Mouse (Mus musculus) gastrocnemius, postnatal 4 days (tissue): ENCODE data around the gene H2-DMa. TPM values are rescaled to one million over a fixed set of nuclear protein-coding genes. Genes with fewer than 3 reads are reported as not detected.
"Not testable (repeated sequence)": the region's sequence is repeated elsewhere in the genome, so short reads cannot be mapped to it uniquely, and the experiment has no call there.

ENCODE experiments used
- DNase-seq, 2 experiments: peaks; one replicate each; pipeline ENCODE4 v3.0.0; 2021 to 2022; ENCODE audit warnings: low spot score in 2 of 2, mixed read lengths in 2 of 2
- total RNA-seq, 2 experiments: library from RNA; stranded (reverse); gene quantifications; 2 replicates each; pipeline ENCODE4 v1.2.3; 2021

Gene H2-DMa
- total RNA-seq, 2 experiments from 2014 or later = 7.6 to 8.7 TPM

DNA sequence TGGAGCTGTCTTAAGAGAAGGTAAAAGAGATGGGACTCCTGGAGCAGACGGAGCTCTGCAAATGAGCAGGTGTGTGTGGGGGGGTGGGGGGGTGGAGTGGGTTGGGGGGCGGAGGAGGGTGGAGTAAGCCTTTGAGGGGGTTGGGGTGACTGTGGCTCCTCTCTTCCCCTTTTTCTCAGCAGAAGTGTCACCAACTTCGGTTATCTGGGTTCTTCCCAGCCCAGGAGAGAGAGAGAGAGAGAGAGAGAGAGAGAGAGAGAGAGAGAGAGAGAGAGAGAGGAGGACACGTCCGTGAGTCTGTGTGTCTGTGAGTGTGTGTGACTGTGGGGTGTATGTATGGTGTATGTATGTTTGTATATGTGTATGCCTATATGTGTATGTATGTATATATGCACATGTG lies 24.1 kb downstream of the H2-DMa start:
- DNase-seq = no peak

DNA sequence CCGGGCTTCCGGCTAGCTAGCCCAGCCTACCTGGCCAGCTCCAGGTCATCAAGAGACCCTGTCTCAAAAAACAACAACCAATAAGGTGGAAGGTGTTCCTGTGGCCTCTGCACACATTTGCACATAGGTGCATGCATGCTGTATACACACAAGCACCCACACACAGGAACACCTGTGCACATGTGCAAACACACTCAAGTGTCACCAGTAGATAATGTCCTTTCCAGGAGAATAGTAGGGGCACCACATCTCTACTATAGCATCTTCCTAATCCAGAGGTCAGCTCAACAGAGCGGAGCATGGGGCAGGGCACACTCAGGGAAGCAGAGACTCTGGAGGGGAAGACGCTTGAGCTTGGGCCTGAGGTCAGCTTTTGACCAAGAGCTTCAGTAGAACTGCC lies 24.9 kb downstream of the H2-DMa start:
- DNase-seq = not testable (repeated sequence)

DNA sequence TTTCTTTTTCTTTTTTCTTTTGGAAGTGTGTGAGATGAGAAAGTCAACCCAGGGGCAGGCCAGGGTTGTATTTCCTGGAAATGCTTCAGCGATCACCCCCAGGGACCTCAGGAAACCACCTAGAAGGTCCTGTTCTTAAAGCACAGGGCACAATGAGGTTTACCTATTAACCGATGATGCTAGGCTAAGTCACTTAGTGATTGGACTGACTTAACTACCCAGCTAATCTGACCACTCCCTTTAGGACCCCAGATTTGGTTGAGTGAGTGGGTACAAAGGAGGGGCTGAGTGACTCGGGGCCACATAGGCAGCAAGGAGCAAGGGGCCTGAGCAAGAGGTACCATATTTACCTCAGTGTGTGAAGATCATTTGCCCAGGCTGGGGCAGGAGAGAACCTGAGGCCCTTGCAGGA lies 25.6 kb downstream of the H2-DMa start:
- DNase-seq = no peak

DNA sequence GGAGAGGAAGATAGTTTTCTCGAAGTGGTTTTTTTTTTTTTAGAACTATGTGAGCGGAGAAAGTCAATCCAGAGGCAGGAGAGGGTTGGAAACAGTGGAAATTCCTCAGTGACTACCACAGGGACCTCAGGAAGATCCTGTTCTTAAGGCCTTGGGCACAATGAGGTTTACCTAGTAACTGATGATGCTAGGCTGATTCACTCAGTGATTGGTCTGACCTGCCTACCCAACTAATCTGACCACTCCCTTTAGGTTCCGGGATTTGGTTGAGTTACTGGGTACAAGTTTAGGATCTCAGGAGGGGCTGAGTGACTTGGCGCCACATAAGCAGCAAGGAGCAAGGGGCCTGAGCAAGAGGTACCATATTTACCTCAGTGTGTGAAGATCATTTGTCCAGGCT lies 33.6 kb downstream of the H2-DMa start, which contains the start of gene H2-DMb1:
Gene H2-DMb1 (plus strand): TSS at position 150 of the 400 bp plus-strand sequence.
- no peak for DNase-seq

DNA sequence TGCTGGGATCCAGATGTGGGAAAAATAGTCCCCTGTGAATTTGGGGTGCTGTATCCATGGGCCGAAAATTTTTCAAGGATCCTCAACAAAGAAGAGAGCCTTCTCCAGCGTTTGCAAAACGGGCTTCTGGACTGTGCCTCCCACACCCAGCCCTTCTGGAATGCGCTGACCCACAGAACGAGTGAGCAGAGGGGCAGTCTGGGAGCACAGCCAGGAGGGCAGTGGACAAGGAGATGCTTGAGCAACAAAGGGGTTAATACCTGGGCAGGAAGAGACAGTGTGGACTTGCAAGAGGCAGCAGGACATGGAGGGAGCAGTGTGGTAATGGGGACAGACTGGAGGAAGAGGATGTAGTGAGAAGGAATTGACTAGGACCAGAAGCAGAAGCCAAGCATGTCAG lies 36.2 kb downstream of the H2-DMa start:
- no peak for DNase-seq

DNA sequence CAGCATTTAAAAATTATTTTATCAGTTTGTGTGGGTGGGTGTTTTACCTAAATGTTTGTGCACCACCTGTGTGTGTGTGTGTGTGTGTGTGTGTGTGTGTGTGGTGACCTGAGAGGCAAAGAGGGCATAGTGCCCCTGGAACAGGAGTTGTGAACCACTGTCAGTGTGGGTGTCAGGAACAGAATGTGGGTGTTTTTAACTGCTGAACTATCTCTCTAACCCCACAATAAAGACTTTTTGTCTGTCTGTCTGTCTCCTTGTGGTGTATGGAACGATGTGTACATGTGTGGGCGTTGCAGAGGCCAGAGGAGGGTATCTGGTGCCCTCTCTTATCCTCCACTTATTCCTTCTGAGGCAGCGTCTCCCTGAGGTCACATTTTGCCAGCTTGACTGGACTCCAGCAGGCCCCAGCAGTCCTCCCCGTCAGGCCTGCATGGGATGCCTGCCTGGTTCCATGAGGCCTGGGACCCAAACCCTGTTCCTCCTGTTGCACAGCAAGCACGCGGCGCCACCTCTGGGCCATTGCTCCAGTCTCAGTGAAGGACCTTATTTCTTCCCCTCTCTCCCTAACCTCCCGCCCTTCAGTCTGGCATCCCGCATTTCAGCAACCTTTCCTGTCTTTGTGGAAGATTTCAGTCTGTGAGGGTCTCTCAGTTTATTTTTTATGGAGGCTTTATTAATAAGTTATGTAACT lies 45.0 kb downstream of the H2-DMa start:
- no peak for DNase-seq

DNA sequence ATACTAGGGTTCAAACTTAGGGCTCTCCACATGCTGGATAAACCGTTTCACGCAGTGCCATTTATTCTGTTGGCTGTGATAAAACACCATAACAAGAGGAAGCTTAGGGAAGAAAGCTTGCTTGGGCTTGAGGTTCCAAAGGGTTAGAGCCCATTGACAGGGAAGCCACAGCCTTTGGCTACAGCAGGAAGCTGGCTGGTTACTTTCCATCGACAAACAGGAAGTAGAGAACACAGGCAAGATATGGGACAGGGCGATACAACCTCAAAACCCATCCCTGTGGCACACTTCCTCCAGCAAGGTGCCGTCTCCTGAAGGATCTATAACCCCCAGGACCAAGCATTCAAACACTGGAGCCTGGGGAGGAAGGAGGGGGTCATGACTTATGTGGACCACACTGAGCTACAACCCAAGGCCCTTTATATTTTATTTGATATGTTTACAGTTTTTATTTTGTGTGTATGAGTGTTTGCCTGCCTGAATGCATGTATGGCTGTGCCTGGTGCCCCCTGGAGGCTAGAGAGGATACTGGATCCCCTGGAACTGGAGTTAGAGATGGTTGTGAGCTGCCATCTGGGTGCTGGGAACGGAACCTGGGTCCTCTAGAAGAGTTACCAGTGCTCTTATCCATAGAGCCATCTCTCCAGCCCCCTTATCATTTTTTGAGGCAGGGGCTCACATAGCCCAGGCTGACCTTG lies 45.8 kb downstream of the H2-DMa start:
- DNase-seq = no peak

DNA sequence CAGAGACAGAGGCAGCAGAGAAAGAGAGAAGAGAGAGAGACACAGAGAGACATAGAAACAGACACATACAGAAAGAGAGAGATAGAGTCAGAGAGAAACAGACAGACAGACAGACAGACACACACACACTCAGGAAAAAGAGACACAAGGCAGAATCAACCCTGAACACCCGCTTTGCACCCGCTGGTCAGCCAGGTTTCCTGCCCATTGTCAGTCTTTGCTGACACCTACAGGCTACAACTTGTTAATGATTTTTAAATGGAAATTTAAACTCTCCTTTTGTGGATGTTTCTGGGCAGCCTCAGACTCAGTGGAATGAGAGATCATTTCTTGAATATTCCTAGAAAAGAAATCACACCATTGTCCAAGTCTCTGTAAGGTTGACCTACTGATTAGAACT lies 49.9 kb downstream of the H2-DMa start:
- DNase-seq = peak in 1 of 2 experiments; percentile 37

DNA sequence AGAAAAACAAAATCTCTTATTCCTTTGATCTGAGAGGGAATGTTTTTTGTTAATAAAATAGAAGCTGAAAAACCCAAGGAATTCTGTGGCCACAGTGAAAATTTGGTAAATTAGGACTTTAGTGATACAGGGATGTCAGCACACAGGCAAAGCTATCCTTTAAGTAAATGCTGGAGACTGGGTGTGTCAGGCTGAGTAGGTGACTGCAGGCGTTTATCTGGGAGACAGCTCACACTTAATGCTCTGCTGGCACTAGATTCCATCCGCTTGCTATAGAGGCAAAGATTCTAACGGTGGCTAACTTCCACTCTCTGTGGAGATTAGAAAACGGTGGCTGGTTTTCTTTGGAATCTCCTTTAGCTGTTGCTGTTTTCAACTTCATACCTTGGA lies 51.1 kb downstream of the H2-DMa start:
- no peak for DNase-seq

DNA sequence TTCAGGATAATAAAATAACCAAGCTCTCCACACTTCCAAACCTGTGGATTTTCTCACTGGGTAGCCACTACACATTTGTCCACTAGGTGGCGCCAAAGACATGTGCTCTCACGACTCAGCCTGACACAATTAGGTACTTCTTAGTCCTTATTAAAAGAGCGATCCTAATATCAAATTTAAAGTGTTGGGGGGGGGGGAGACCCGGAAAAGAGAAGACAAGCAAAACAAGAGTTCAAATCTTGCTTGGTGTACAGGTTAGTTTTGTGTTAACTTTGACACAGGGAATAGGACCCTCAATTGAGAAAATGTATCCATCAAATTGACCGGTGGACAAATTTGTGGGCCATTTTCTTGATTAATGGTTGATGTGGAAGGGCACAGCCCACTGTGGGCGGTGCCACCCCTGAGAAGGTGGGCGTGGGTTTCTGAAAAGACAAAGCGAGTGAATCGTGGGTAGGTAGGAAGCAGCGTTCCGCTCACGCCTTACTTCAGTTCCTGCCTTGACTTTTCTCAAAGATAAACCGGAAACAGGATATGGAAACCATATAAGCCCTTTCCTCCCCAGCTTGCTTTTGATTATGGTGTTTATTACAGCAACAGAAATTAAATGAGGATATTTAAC lies 51.6 kb downstream of the H2-DMa start:
- DNase-seq = peak; percentile 66 to 71

DNA sequence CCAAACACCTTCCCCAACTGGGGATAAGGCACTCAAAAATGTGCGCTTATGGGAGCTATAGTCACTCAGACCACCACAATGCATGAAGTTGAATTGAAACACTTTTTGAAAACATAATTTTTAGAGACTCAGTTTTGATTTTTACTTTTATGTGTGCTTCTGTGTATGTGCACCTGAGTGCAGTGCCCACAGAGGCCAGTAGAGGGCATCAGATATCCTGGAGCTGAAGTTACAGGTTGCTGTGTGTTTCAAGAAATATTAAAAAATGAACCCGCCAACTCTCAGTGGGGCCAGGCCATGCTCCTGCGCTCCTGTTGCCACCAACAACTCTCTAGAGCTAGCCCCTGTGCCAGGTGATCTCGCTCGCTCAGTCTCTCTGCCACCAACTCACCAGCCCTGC lies 53.2 kb downstream of the H2-DMa start:
- no peak for DNase-seq

DNA sequence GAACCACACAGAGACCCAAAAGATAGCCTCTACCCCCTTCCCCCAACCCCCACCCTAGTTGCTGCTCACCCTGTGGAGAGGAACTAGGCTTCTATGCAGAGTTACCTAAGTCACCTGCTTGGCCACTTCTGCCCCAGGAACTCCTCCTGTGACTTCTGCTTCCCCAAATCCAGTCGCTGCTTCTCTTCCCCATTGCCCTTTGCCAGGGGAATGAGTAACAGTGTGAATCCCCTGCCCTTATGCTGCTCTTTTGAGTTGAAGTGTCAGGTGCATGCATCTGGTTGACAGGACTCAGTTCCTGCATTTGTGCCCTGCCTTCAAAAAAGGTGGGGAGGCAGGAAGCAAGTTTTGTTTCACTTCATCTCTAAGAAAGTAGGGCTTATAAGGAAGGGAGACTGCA lies 54.7 kb downstream of the H2-DMa start:
- DNase-seq = no peak

DNA sequence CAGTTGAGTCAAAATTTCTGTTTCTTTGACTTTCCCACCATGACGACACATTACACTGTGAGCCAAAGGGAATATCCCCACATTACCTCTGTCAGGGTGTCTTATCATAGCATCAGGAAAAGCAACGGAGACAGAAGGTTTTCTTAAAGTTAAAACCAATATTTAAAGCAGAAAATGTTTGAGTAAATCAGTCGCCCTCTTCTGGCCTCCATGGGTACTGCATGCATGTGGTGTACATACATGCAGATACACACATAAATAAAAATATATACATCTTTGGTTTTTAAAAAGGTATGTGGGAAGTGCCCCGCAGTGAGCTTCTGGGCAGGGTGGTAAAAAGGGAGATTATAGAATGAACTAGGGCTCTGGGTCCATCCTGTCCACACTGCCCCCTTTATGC lies 57.8 kb downstream of the H2-DMa start:
- no peak for DNase-seq

DNA sequence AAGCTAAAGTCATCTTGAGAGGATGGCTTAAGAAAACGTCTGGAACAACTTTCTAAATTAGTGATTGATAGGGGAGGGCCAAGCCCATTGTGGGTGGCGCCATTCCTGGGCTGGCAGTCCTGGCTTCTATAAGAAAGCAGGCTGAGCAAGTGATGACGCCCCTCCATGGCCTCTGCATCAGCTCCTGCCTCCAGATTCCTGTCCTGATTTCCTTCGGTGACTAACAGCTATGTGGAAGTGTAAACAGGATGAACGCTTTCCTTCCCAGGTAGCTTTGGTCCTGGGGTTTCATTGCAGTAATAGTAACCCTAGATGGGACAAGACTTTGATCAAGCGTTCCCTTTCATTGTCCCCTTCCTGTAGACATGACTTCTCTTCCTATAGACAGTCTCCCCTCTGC lies 59.7 kb downstream of the H2-DMa start:
- DNase-seq = no peak

DNA sequence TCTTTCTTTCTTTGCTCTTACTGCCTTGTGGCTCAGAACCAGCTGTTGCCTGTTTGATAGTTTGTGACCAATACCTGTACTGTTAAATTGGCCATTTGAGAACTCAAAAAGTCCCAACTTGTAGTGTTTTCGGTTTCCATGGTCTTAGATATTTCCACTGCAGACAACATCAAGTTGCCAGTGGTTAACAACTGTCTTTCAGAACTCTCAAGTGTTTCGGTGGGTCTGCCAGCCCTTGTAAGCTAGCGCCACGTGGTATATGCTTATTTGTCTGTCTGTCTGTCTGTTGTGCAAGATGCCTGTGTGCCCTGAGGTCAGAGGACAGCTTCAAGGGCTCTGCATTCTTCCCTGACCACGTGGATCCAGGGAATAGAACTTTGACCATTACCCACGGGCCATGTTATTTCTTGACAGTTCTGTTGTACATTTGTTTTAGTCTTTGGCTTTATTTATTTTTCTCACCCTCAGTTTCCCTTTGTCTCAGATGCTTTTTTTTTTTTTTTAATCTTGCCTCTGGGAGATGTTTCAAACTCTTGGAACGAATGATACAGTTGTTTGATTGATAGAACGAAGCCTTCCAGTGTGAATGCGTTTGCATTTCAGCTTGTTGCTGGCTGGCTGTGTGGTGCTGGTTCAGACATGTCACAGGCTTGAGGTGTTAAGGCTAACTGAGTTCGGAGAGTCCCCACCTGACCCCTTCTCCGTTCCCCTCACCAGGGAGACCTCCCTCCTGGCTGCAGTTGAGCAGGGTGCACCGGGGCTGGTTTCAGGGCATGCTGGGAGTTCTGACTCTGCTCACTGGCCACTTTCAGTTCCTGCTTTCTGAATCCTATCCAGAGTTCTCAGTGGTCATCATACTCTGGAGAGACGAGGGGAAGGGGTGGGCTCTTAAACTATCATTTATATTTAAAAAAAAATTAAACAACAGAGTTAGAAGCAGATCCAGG lies 60.8 kb downstream of the H2-DMa start:
- DNase-seq = no peak

DNA sequence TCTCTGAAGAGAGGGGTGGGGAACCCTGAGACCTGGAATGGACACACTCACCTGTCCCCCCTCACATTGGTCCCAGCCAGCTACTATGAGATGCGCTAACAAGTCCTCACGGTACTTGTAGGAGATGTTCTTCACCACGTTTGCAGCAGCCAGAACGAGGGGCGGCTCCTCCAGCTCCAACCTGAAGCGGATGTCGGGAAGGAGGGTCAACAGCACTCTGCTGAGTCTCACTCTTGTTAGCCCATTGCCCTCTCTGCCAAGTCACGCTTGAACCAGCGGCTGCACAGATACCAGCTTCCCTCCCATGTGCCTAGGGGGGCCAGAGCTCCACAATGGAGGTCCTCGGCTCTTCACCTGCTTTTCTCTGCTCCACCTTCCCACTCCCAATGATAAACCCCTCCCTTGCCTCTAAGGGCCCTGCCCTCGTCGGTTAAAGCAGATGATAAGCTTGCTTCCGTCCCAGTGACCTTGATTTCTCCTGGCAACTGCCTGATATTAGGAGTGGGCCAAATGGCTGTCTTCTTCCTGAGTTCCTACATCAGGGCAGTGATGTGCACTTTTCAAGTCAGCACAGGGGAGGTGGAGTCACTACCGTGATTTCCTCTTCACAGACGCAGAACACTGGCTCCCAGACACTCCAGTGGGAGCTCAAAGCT lies 64.4 kb downstream of the H2-DMa start:
- no peak for DNase-seq

DNA sequence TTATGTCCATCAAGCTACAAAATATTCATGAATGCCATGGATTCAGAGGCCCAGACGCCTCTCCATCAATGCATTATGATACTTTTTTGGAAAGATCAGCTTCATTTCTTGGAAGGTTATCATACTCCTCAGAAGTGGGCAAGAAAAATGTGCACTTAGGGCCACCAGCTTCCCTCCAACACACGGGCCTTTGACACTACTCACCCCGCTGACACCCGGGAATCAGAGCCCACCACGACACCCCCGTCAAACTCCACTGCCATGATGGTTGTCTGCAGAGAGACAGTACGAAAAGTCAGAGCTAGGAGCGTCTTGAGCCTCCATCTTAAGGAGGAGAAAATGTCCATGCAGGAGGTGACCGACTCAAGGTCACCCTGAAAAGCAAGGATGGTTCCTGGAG lies 66.2 kb downstream of the H2-DMa start:
- DNase-seq = no peak

DNA sequence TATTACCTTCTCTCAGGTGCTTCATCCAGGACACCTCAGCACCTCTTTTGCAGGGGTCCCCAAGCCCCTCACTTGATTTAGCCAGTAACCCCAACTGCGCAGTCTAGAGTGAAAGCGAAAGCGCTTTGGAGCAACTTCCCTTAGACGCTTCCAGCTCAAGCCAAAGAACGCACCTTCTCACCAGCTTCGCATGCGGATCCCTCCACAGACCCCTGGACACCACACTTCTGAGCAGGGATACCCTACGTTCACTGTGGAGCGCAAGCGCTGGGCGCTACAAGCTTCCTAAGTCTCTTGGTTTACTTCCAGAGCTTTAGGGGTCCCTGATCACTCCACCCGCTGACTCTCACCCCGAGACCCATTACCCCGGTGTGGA lies 67.5 kb downstream of the H2-DMa start:
- no peak for DNase-seq

DNA sequence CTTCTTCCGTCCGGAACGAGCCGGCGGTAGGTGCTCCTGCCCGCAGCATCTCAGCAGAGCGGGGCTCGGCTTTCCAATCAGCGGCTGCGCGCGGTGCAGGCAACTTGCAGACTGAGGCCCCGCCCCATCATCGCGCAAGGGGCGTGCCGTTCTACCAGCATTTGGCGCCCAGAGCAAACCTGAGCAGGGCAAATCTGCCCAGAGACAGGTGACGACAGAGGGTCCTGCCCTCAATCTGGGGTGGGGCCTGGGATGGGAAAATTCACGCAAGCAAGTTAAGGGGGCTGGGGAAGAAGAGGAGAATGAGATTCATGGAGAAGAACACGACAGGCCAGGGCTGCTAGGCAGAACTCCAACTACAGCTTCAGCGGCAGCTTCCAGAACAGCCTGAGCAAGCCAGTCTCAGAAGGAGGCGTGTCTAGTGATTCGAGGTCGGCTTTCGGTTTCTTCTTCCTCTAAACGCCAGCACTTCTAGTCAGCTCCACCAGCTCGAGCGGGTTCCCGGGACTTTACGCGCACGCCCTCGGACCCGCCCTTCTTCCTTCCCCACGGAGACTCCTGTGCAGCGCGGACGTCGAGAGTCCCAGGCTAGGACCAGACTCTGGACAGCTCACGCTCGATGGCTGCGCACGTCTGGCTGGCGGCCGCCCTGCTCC lies 68.0 kb downstream of the H2-DMa start, which contains the start of the genes Tap1 and Psmb9:
Gene Tap1 (plus strand): TSS at position 293 of the 656 bp plus-strand sequence.
Gene Psmb9 (minus strand): TSS at position 504 of the 656 bp plus-strand sequence.
- peak; percentile 94 to 97 for DNase-seq

DNA sequence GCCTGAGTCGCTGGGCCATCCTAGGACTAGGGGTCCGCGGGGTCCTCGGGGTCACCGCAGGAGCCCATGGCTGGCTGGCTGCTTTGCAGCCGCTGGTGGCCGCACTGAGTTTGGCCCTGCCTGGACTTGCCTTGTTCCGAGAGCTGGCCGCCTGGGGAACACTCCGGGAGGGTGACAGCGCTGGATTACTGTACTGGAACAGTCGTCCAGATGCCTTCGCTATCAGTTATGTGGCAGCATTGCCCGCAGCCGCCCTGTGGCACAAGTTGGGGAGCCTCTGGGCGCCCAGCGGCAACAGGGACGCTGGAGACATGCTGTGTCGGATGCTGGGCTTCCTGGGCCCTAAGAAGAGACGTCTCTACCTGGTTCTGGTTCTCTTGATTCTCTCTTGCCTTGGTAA lies 68.7 kb downstream of the H2-DMa start:
- DNase-seq = no peak
